Mouse (Mus musculus) hindbrain, embryonic 12.5 days (tissue): ENCODE results near the gene Bag3. TPM values are rescaled to one million over a fixed set of nuclear protein-coding genes. Genes with fewer than 3 reads are reported as not detected.

Experiments used
- ATAC-seq: fragments of 200-750 bp; cut with Nextera tagmentation; 2 replicates; pipeline ENCODE4 v1.8.0; 2017; ENCODE audit warnings: moderate TSS enrichment; ENCODE audit not compliant: low FRiP score
- H3K27ac ChIP-seq: fragments of 300-500 bp; sonication (generic); 2 replicates; pipeline ENCODE4 v1.5.1; 2016; ENCODE audit warnings: mild to moderate bottlenecking
- H3K27me3 ChIP-seq: fragments of 300-500 bp; sonication (generic); 2 replicates; pipeline ENCODE4 v1.6.1; 2016; ENCODE audit warnings: mild to moderate bottlenecking
- H3K36me3 ChIP-seq: fragments of 300-500 bp; sonication (generic); 2 replicates; pipeline ENCODE4 v1.6.1; 2016; ENCODE audit warnings: mild to moderate bottlenecking
- H3K4me1 ChIP-seq: fragments of 300-500 bp; sonication (generic); 2 replicates; pipeline ENCODE4 v1.6.1; 2016
- H3K4me2 ChIP-seq: fragments of 300-500 bp; sonication (generic); replicated peaks from 2 replicates; pipeline ENCODE4 v1.6.1; 2016; ENCODE audit warnings: mild to moderate bottlenecking
- H3K4me3 ChIP-seq: fragments of 300-500 bp; sonication (generic); 2 replicates; pipeline ENCODE4 v1.5.1; 2016; ENCODE audit warnings: mild to moderate bottlenecking
- H3K9ac ChIP-seq: fragments of 300-500 bp; sonication (generic); 2 replicates; pipeline ENCODE4 v1.6.1; 2016; ENCODE audit warnings: mild to moderate bottlenecking, moderate library complexity
- H3K9me3 ChIP-seq: fragments of 300-500 bp; sonication (generic); replicated peaks from 2 replicates; pipeline ENCODE4 v1.6.1; 2016; ENCODE audit warnings: mild to moderate bottlenecking
- WGBS: fragments of 180-500 bp; shearing (Covaris S2); methylation state at CpG from one replicate; pipeline ENCODE4 v1.1.7; 2016; 5-methylcytosine and 5-hydroxymethylcytosine counted together
- microRNA-seq: library from miRNA; unstranded; fragments of <30 nt; microRNA quantifications from one replicate; pipeline ENCODE4, GENCODE M21; 2017
- polyA plus RNA-seq: library from polyadenylated mRNA; unstranded; fragments of >200 nt; fragmentation: Nextera tagmentation; extraction: Ambion mirVana; gene quantifications from 2 replicates; pipeline ENCODE4 v1.2.1, GENCODE M21; 2016

Gene Bag3
- polyA plus RNA-seq, 1 experiment from 2014 or later: 6.4 TPM

- Histone ChIP-seq H3K9me3 (no peaks in the 10 kb centered on the region), H3K4me3 (0 out of 2 replicates have a peak overlapping the region, but pooled peaks have one; percentile 17), H3K4me1 (peaks cover 27% of the 10 kb centered on the region), H3K4me2 (peak overlapping the region; percentile 44), H3K9ac (no peak overlapping the region), H3K27me3 (no peaks in the 10 kb centered on the region), H3K36me3 (no peaks in the 10 kb centered on the region), H3K27ac (peak overlapping the region; percentile 88)
- WGBS: 2% methylated on average over 6 of the region's 6 CpGs
- peak; percentile 51 for ATAC-seq
Measured at GRCm38 (mm10) chr7:128592936-128593241, 69.5 kb downstream of the Bag3 start.

- no peak overlapping the region for H3K4me2 ChIP-seq
- H3K27me3 ChIP-seq: no peaks in the 10 kb centered on the region
- no peak overlapping the region for H3K27ac ChIP-seq
- H3K9ac ChIP-seq: no peak overlapping the region
- peaks cover 19% of the 10 kb centered on the region for H3K4me1 ChIP-seq
- no peaks in the 10 kb centered on the region for H3K36me3 ChIP-seq
- no peaks in the 10 kb centered on the region for H3K9me3 ChIP-seq
- no peak for ATAC-seq
- 96% methylated on average over 2 of the region's 2 CpGs for WGBS
- no peak overlapping the region for H3K4me3 ChIP-seq
Measured at GRCm38 (mm10) chr7:128596274-128596673, 72.9 kb downstream of the Bag3 start.

Small RNA genes lying within 50 kb of the gene (microRNA-seq; reads per million reads assigned to microRNA genes)
- gene Gm24365: not detected

Other genes starting within 250 kb of the Bag3 start
- gene BC017158, start 225.4 kb upstream of the Bag3 start, polyA plus RNA-seq: 21.7 and 27.4 TPM in 2 replicates
- gene Rgs10, start 104.9 kb upstream of the Bag3 start, polyA plus RNA-seq: 13.5 and 16.7 TPM in 2 replicates
- gene Tial1, start 61.9 kb upstream of the Bag3 start, polyA plus RNA-seq: 35.3 and 38.3 TPM in 2 replicates
- gene Inpp5f, start 87.7 kb downstream of the Bag3 start, polyA plus RNA-seq: 140 and 158 TPM in 2 replicates
- 68.9 and 70.4 TPM in 2 replicates for gene Mcmbp, start 216.9 kb downstream of the Bag3 start, polyA plus RNA-seq
- 43.9 and 44.3 TPM in 2 replicates for gene Sec23ip, start 221.3 kb downstream of the Bag3 start, polyA plus RNA-seq